Mouse (Mus musculus) thymus, adult 2 months (tissue): Measurements from ENCODE around the gene Arap1.

Experiments used
- CTCF ChIP-seq: fragments of 200-500 bp; IDR thresholded peaks from 2 replicates; pipeline ENCODE4 v1.5.1; 2012; ENCODE audit warnings: mild to moderate bottlenecking, control low read depth, low read length, moderate library complexity, borderline replicate concordance; ENCODE audit not compliant: control insufficient read depth, poor library complexity, insufficient read depth; ENCODE audit errors: extremely low read depth
- POLR2A ChIP-seq: fragments of 200-500 bp; IDR thresholded peaks from 2 replicates; pipeline ENCODE4 v1.6.1; 2012; ENCODE audit warnings: mild to moderate bottlenecking, low read length, control low read depth, moderate library complexity; ENCODE audit not compliant: control insufficient read depth, poor library complexity, insufficient read depth; ENCODE audit errors: extremely low read depth

- TF ChIP-seq POLR2A (no peak), CTCF (no peak)
Observed at GRCm38 (mm10) chr7:101337401-101337800, 10.5 kb upstream of the Arap1 start.
